Mouse (Mus musculus) limb, embryonic 10.5 days (tissue): Measurements from ENCODE around the gene B430218F22Rik. TPM values are rescaled to one million over a fixed set of nuclear protein-coding genes. Genes with fewer than 3 reads are reported as not detected.

Experiments used
- DNase-seq: peaks from one replicate; pipeline ENCODE4 v3.0.0-alpha.2; 2017; ENCODE audit warnings: low spot score
- H3K27ac ChIP-seq: fragments of 300-500 bp; sonication (generic); 2 replicates; pipeline ENCODE4 v1.5.1; 2016; ENCODE audit warnings: mild to moderate bottlenecking
- H3K27me3 ChIP-seq: fragments of 300-500 bp; sonication (generic); 2 replicates; pipeline ENCODE4 v1.6.1; 2016; ENCODE audit warnings: low read depth, mild to moderate bottlenecking; ENCODE audit not compliant: poor library complexity, severe bottlenecking
- H3K36me3 ChIP-seq: fragments of 300-500 bp; sonication (generic); 2 replicates; pipeline ENCODE4 v1.6.1; 2016; ENCODE audit warnings: mild to moderate bottlenecking, moderate library complexity
- H3K4me1 ChIP-seq: fragments of 300-500 bp; sonication (generic); 2 replicates; pipeline ENCODE4 v1.6.1; 2016
- H3K4me3 ChIP-seq: fragments of 300-500 bp; sonication (generic); 2 replicates; pipeline ENCODE4 v1.5.1; 2016; ENCODE audit warnings: mild to moderate bottlenecking, moderate library complexity
- H3K9me3 ChIP-seq: fragments of 300-500 bp; sonication (generic); replicated peaks from 2 replicates; pipeline ENCODE4 v1.6.1; 2016; ENCODE audit warnings: mild to moderate bottlenecking
- WGBS: fragments of 180-500 bp; shearing (Covaris S2); methylation state at CpG from one replicate; pipeline ENCODE4 v1.1.7; 2016; 5-methylcytosine and 5-hydroxymethylcytosine counted together
- polyA plus RNA-seq: library from polyadenylated mRNA; unstranded; fragments of >200 nt; fragmentation: Nextera tagmentation; extraction: Ambion mirVana; gene quantifications from 2 replicates; pipeline ENCODE4 v1.2.1, GENCODE M21; 2016

Gene B430218F22Rik
- polyA plus RNA-seq, 1 experiment from 2014 or later: 1.9 TPM

GRCm38 (mm10) chr13:118418163-118418562 lies 31.7 kb downstream of the B430218F22Rik start:
- H3K9me3 ChIP-seq: no peaks in the 10 kb centered on the region
- no peaks in the 10 kb centered on the region for H3K36me3 ChIP-seq
- 61% methylated on average over 4 of the region's 4 CpGs for WGBS
- no peak for DNase-seq
- no peak overlapping the region for H3K4me3 ChIP-seq
- H3K27ac ChIP-seq: no peak overlapping the region
- no peaks in the 10 kb centered on the region for H3K4me1 ChIP-seq
- no peaks in the 10 kb centered on the region for H3K27me3 ChIP-seq

DNA sequence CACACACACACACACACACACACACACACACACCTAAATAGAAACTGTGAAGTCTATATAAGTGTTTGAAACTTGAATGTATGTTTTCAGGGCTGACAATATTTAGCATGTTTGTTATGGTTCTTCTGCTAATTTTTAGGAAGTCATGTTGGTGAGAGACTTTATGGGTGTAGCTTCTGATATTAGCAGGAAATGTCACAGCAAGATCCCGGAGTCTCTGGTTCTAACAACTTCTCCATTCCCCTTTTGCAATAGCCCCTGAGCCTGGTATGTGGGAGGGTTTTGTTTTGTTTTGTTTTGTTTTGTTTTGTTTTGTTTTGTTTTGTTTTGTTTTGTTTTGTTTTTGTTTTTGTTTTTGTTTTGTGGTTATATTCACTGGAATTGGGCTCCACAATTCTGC lies 34.0 kb downstream of the B430218F22Rik start:
- Histone ChIP-seq H3K27ac (no peak overlapping the region), H3K27me3 (no peaks in the 10 kb centered on the region), H3K9me3 (no peaks in the 10 kb centered on the region), H3K4me1 (no peaks in the 10 kb centered on the region), H3K36me3 (no peaks in the 10 kb centered on the region), H3K4me3 (no peak overlapping the region)
- no peak for DNase-seq
- WGBS: 80% methylated on average over 1 of the region's 1 CpGs

- no peak overlapping the region for H3K27ac ChIP-seq
- WGBS: 89% methylated on average over 1 of the region's 1 CpGs
- H3K9me3 ChIP-seq: no peaks in the 10 kb centered on the region
- no peaks in the 10 kb centered on the region for H3K27me3 ChIP-seq
- H3K4me1 ChIP-seq: no peaks in the 10 kb centered on the region
- no peaks in the 10 kb centered on the region for H3K36me3 ChIP-seq
- H3K4me3 ChIP-seq: no peak overlapping the region
- DNase-seq: no peak
Observed at GRCm38 (mm10) chr13:118420847-118421246, 34.4 kb downstream of the B430218F22Rik start.

Other genes with a start within 250 kb of the B430218F22Rik start
- gene Mrps30, start 622 bp downstream of the B430218F22Rik start, polyA plus RNA-seq: 45.3 and 48.1 TPM in 2 replicates